Mouse (Mus musculus) liver, embryonic 13.5 days (tissue): ENCODE measurements around the gene Ache. TPM values are rescaled to one million over a fixed set of nuclear protein-coding genes. Genes with fewer than 3 reads are reported as not detected.
"Not testable (repeated sequence)": the region's sequence is repeated elsewhere in the genome, so short reads cannot be mapped to it uniquely, and the experiment has no call there.

Experiments used
- ATAC-seq: fragments of 200-750 bp; cut with Nextera tagmentation; 2 replicates; pipeline ENCODE4 v1.8.0; 2017; ENCODE audit warnings: low read depth, mild to moderate bottlenecking, moderate number of reproducible peaks, moderate library complexity
- DNase-seq: peaks from one replicate; pipeline ENCODE4 v3.0.0; 2022
- H3K27ac ChIP-seq: fragments of 300-500 bp; sonication (generic); 2 replicates; pipeline ENCODE4 v1.5.1; 2015; ENCODE audit warnings: moderate library complexity, mild to moderate bottlenecking, inconsistent platforms
- H3K27me3 ChIP-seq: fragments of 300-500 bp; sonication (generic); 2 replicates; pipeline ENCODE4 v1.6.1; 2015; ENCODE audit warnings: mild to moderate bottlenecking, inconsistent platforms
- H3K36me3 ChIP-seq: fragments of 300-500 bp; sonication (generic); 2 replicates; pipeline ENCODE4 v1.6.1; 2015; ENCODE audit warnings: mild to moderate bottlenecking, inconsistent platforms
- H3K4me1 ChIP-seq: fragments of 300-500 bp; sonication (generic); replicated peaks from 2 replicates; pipeline ENCODE4 v1.6.1; 2015; ENCODE audit warnings: inconsistent platforms
- H3K4me2 ChIP-seq: fragments of 300-500 bp; sonication (generic); 2 replicates; pipeline ENCODE4 v1.6.1; 2015; ENCODE audit warnings: inconsistent platforms, mild to moderate bottlenecking, moderate library complexity
- H3K4me3 ChIP-seq: fragments of 300-500 bp; sonication (generic); replicated peaks from 2 replicates; pipeline ENCODE4 v1.5.1; 2015; ENCODE audit warnings: mild to moderate bottlenecking, inconsistent platforms
- H3K9ac ChIP-seq: fragments of 300-500 bp; sonication (generic); 2 replicates; pipeline ENCODE4 v1.6.1; 2015; ENCODE audit warnings: mild to moderate bottlenecking, inconsistent platforms
- H3K9me3 ChIP-seq: fragments of 300-500 bp; sonication (generic); replicated peaks from 2 replicates; pipeline ENCODE4 v1.6.1; 2016; ENCODE audit warnings: inconsistent platforms
- WGBS: fragments of 180-500 bp; shearing (Covaris S2); methylation state at CpG from one replicate; pipeline ENCODE4 v1.1.7; 2015; ENCODE audit not compliant: insufficient replicate concordance; 5-methylcytosine and 5-hydroxymethylcytosine counted together
- polyA plus RNA-seq: library from polyadenylated mRNA; unstranded; fragments of >200 nt; fragmentation: Nextera tagmentation; extraction: Ambion mirVana; gene quantifications from 2 replicates; pipeline ENCODE4 v1.2.1, GENCODE M21; 2015

Ache gene
- 15.9 and 16.6 TPM in 2 replicates for polyA plus RNA-seq

GRCm38 (mm10) chr5:137287032-137287952 lies at the start of gene Ache:
TSS of gene Ache (plus strand) at chr5:137287519.
- peaks cover 7% of the 10 kb centered on the region for H3K36me3 ChIP-seq
- WGBS = 2% methylated on average over 40 of the region's 40 CpGs
- peaks cover 20% of the 10 kb centered on the region for H3K27me3 ChIP-seq
- H3K9me3 ChIP-seq = no peaks in the 10 kb centered on the region
- peak; percentile 32 for DNase-seq
- H3K27ac ChIP-seq = peak within 1 kb of the TSS; percentile 100
- H3K9ac ChIP-seq = peak within 1 kb of the TSS; percentile 94
- peak within 1 kb of the TSS; percentile 100 for H3K4me2 ChIP-seq
- ATAC-seq = no peak
- H3K4me3 ChIP-seq = peak within 1 kb of the TSS; percentile 83
- peaks cover 56% of the 10 kb centered on the region for H3K4me1 ChIP-seq

GRCm38 (mm10) chr5:137263897-137264720 lies 23.2 kb upstream of the Ache start:
- H3K9ac ChIP-seq = no peak overlapping the region
- no peak overlapping the region for H3K27ac ChIP-seq
- DNase-seq (no peak), ATAC-seq (no peak)
- H3K9me3 ChIP-seq = no peaks in the 10 kb centered on the region
- H3K4me3 ChIP-seq = no peak overlapping the region
- peaks cover 16% of the 10 kb centered on the region for H3K4me1 ChIP-seq
- WGBS = 33% methylated on average over 14 of the region's 14 CpGs
- no peaks in the 10 kb centered on the region for H3K36me3 ChIP-seq
- H3K4me2 ChIP-seq = no peak overlapping the region
- H3K27me3 ChIP-seq = no peaks in the 10 kb centered on the region; the same call in 1 of the 2 replicates

- Histone ChIP-seq H3K36me3 (no peaks in the 10 kb centered on the region), H3K27ac (no peak overlapping the region), H3K4me3 (no peak overlapping the region), H3K4me2 (no peak overlapping the region), H3K27me3 (no peaks in the 10 kb centered on the region; the same call in 1 of the 2 replicates), H3K9ac (no peak overlapping the region), H3K4me1 (peaks cover 16% of the 10 kb centered on the region), H3K9me3 (no peaks in the 10 kb centered on the region)
- DNase-seq (no peak), ATAC-seq (peak; percentile 41; the same call in 1 of the 2 replicates)
- 64% methylated on average over 11 of the region's 11 CpGs for WGBS
These were observed 22.5 kb upstream of the Ache start for GRCm38 (mm10) chr5:137264787-137265186.

GRCm38 (mm10) chr5:137268131-137268910 lies 19.0 kb upstream of the Ache start:
- Histone ChIP-seq H3K4me3 (no peak overlapping the region), H3K9me3 (0 out of 2 replicates have a peak, but pooled peaks cover 2% of the 10 kb centered on the region), H3K36me3 (no peaks in the 10 kb centered on the region), H3K27me3 (no peaks in the 10 kb centered on the region; the same call in 1 of the 2 replicates), H3K4me2 (no peak overlapping the region), H3K27ac (no peak overlapping the region), H3K4me1 (peaks cover 16% of the 10 kb centered on the region), H3K9ac (no peak overlapping the region)
- DNase-seq = no peak
- WGBS = 22% methylated on average over 18 of the region's 18 CpGs
- no peak for ATAC-seq

GRCm38 (mm10) chr5:137277360-137278342 lies 9.7 kb upstream of the Ache start:
- H3K36me3 ChIP-seq = no peaks in the 10 kb centered on the region
- ATAC-seq (no peak), DNase-seq (no peak)
- H3K27me3 ChIP-seq = no peaks in the 10 kb centered on the region
- no peak overlapping the region for H3K27ac ChIP-seq
- WGBS = 52% methylated on average over 18 of the region's 18 CpGs
- 0 out of 2 replicates have a peak, but pooled peaks cover 2% of the 10 kb centered on the region for H3K9me3 ChIP-seq
- no peak overlapping the region for H3K4me2 ChIP-seq
- H3K4me1 ChIP-seq = no peaks in the 10 kb centered on the region
- H3K4me3 ChIP-seq = no peak overlapping the region
- H3K9ac ChIP-seq = no peak overlapping the region

GRCm38 (mm10) chr5:137284411-137284810 lies 2.9 kb upstream of the Ache start:
- not testable (repeated sequence) for H3K9me3 ChIP-seq, H3K4me3 ChIP-seq, H3K36me3 ChIP-seq, ATAC-seq, DNase-seq, H3K27ac ChIP-seq, H3K4me2 ChIP-seq, H3K9ac ChIP-seq
- peaks cover 30% of the 10 kb centered on the region for H3K4me1 ChIP-seq
- H3K27me3 ChIP-seq = peaks cover 17% of the 10 kb centered on the region
- 67% methylated on average over 5 of the region's 6 CpGs for WGBS

GRCm38 (mm10) chr5:137285045-137285444 lies 2.3 kb upstream of the Ache start:
- WGBS = 53% methylated on average over 5 of the region's 5 CpGs
- Histone ChIP-seq H3K4me2 (no peak overlapping the region), H3K4me1 (peaks cover 34% of the 10 kb centered on the region), H3K27ac (no peak overlapping the region), H3K9me3 (no peaks in the 10 kb centered on the region), H3K4me3 (no peak overlapping the region), H3K36me3 (no peaks in the 10 kb centered on the region), H3K9ac (no peak overlapping the region), H3K27me3 (peaks cover 20% of the 10 kb centered on the region)
- DNase-seq (peak; percentile 53), ATAC-seq (no peak)

- 37% methylated on average over 7 of the region's 7 CpGs for WGBS
- no peak for ATAC-seq
These were observed 1.3 kb upstream of the Ache start for GRCm38 (mm10) chr5:137285986-137286385.

GRCm38 (mm10) chr5:137286655-137287031 lies 676 bp upstream of the Ache start:
- DNase-seq = peak; percentile 78
- Histone ChIP-seq H3K9ac (peak overlapping the region; percentile 94; the same call in 1 of the 2 replicates), H3K4me2 (peak overlapping the region; percentile 100), H3K27me3 (peaks cover 20% of the 10 kb centered on the region), H3K4me1 (peaks cover 50% of the 10 kb centered on the region), H3K9me3 (no peaks in the 10 kb centered on the region), H3K36me3 (peaks cover 3% of the 10 kb centered on the region), H3K4me3 (peak overlapping the region; percentile 83), H3K27ac (no peak overlapping the region)
- under 1% methylated on average over 16 of the region's 16 CpGs for WGBS
- ATAC-seq = no peak

More at GRCm38 (mm10) chr5:137285986-137286385, 1.3 kb upstream of the Ache start:
- Histone ChIP-seq H3K9me3 (no peaks in the 10 kb centered on the region), H3K27me3 (peaks cover 20% of the 10 kb centered on the region), H3K4me2 (no peak overlapping the region), H3K4me3 (no peak overlapping the region), H3K9ac (no peak overlapping the region), H3K27ac (no peak overlapping the region), H3K36me3 (no peaks in the 10 kb centered on the region), H3K4me1 (peaks cover 43% of the 10 kb centered on the region)
- no peak for DNase-seq
